In the genomic region with DNA sequence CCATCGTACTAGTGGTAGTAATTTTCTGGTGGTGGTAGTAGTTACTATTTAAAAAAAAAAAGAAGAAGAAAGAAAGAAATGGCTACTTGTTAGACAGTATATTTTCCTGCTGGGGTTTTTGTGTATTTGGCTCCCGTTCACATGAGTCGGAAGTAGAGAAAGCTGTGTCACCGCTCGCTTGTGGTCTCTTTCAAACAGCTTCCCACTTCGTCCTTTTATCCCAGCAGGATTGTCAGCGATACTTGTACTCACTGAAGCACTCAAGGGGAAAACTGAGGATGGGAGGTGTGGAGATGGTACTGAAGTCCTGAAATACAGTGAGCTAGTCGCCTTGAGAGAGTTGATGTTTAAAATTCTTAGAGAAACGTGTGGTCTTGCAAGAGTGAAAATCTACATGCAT, we compare ENCODE assay signal across 18 mouse cellular contexts. TPM values are rescaled to one million over a fixed set of nuclear protein-coding genes. Genes with fewer than 3 reads are reported as not detected.
"Had no signal": no experiment of that assay in that cellular context is flagged by ENCODE, and none has a peak within 500 bp of the region (broad histone marks: within the 10 kb centered on the region; RNA-seq: fewer than 3 reads in every experiment).

No protein-coding gene starts in this region.

- H3K27ac ChIP-seq: layer of hippocampus, adult 2 months; limb, embryonic 12.5 days; liver, embryonic 13.5 days; midbrain, embryonic 10.5 days; neural tube, embryonic 15.5 days had no signal

- H3K27me3 ChIP-seq: limb, embryonic 12.5 days; liver, embryonic 13.5 days; neural tube, embryonic 15.5 days had no signal

- H3K4me3 ChIP-seq: layer of hippocampus, adult 2 months; limb, embryonic 12.5 days; liver, embryonic 13.5 days; midbrain, embryonic 10.5 days; myocyte; neural tube, embryonic 15.5 days had no signal

- DNase-seq: liver; liver, embryonic 13.5 days; lung, adult 18-20 months; lung, postnatal 4 days; right cerebral cortex, postnatal 4 days; spleen, adult 18-20 months; thymus, adult 18-20 months; thymus, postnatal 14 days had no signal

- H3K4me2 ChIP-seq: limb, embryonic 12.5 days; liver, embryonic 13.5 days; neural tube, embryonic 15.5 days had no signal

- H3K9ac ChIP-seq: limb, embryonic 12.5 days; liver, embryonic 13.5 days; neural tube, embryonic 15.5 days had no signal

- ATAC-seq: hindbrain, embryonic 16.5 days; lung, postnatal 0 days had no signal

- H3K4me1 ChIP-seq: limb, embryonic 12.5 days; liver, embryonic 13.5 days; midbrain, embryonic 10.5 days had no signal

- H3K9me3 ChIP-seq: liver, embryonic 13.5 days; neural tube, embryonic 15.5 days had no signal

RNA-seq across cellular contexts. Expression of gene Caln1, which starts 40.9 kb away (rescaled TPM):
- polyA plus RNA-seq: intestine, embryonic 14.5 days; liver, embryonic 13.5 days; lung, postnatal 0 days; myocyte; stomach, embryonic 14.5 days had no signal

RNA-seq across cellular contexts. Expression of gene A330070K13Rik, which starts 56.1 kb away (rescaled TPM):
- polyA plus RNA-seq: intestine, embryonic 14.5 days; limb, embryonic 12.5 days; liver, embryonic 13.5 days; lung, postnatal 0 days; midbrain, embryonic 10.5 days; myocyte; neural tube, embryonic 11.5 days; stomach, embryonic 14.5 days had no signal
